Mouse (Mus musculus): Measurements from ENCODE around the gene Emcn. TPM values are rescaled to one million over a fixed set of nuclear protein-coding genes. Genes with fewer than 3 reads are reported as not detected.

Gene Emcn
- polyA plus RNA-seq, 1 experiment = 4.5 TPM

DNA sequence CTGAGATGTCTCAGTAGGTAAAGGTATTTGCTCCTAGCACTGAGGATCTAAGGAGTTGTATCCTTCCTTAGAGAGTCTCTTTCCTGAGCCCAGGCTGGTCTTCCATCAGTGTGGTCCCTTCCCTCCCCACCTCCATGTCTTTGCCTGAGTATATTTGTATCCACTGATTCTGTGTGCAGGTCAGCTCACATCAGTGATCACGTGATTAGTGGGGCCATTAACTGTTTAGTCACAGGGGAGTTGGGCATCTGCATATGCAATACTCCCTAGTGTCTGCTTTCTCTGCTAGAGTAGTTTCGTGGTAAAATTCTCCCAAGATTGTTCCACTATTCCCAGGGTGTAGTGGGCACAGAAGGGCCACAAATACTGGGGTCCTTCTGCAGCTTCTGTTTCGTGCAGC, 28.3 kb upstream of the Emcn start:
- Histone ChIP-seq H3K4me1 (ENCODE audit: control insufficient read depth, insufficient read depth, insufficient read length, low read length) (no peaks in the 10 kb centered on the region), H3K27me3 (ENCODE audit: control insufficient read depth, insufficient read depth, low read length) (no peaks in the 10 kb centered on the region; the same call in 1 of the 2 replicates), H3K27ac (ENCODE audit: insufficient read depth, low read depth, low read length) (no peak overlapping the region), H3K36me3 (ENCODE audit: control insufficient read depth, insufficient read depth, low read length) (no peaks in the 10 kb centered on the region), H3K4me3 (ENCODE audit: low read depth, low read length) (no peak overlapping the region)
- TF ChIP-seq CTCF (IDR thresholded peaks at IDR 0.05; ENCODE audit: extremely low read depth, insufficient read length, insufficient replicate concordance, low read depth, low read length) (no peak), POLR2A (IDR thresholded peaks at IDR 0.05; ENCODE audit: low read depth, low read length) (no peak)
- 73% methylated on average over 3 of the region's 3 CpGs for WGBS

DNA sequence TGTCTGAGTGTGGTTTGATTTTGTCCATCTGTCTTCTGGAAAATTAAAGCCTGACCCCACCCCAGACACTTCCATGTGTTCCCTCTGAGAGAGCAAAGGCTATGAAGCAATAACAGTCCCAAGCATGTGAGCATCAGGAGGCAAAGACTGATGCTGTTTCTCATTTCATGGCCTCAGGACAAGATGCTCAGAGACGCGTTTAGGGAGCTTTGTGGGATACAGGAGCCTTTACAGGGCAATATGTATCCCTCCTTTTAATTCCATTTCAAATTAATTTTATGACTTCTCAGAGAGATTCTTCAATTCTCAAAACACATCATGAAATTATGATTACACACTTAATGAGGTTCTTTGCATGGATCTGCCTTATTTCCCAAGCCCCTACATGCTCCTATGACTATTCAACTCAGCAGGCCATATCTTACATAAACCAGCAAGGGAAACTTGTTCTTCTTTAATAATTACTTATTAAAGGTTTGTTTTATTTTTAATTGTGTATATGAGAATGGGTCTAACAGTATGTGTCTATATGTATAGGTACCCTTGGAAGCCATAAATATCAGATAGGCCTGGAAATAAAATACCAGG, 27.0 kb upstream of the Emcn start:
- Histone ChIP-seq H3K36me3 (ENCODE audit: control insufficient read depth, insufficient read depth, low read length) (no peaks in the 10 kb centered on the region), H3K4me3 (ENCODE audit: low read depth, low read length) (no peak overlapping the region), H3K27me3 (ENCODE audit: control insufficient read depth, insufficient read depth, low read length) (no peaks in the 10 kb centered on the region; the same call in 1 of the 2 replicates), H3K4me1 (ENCODE audit: control insufficient read depth, insufficient read depth, insufficient read length, low read length) (no peaks in the 10 kb centered on the region), H3K27ac (ENCODE audit: insufficient read depth, low read depth, low read length) (no peak overlapping the region)
- no peak for TF ChIP-seq CTCF (IDR thresholded peaks at IDR 0.05; ENCODE audit: extremely low read depth, insufficient read length, insufficient replicate concordance, low read depth, low read length)
- TF ChIP-seq POLR2A (IDR thresholded peaks at IDR 0.05; ENCODE audit: low read depth, low read length) = no peak
- 100% methylated on average over 2 of the region's 2 CpGs for WGBS

DNA sequence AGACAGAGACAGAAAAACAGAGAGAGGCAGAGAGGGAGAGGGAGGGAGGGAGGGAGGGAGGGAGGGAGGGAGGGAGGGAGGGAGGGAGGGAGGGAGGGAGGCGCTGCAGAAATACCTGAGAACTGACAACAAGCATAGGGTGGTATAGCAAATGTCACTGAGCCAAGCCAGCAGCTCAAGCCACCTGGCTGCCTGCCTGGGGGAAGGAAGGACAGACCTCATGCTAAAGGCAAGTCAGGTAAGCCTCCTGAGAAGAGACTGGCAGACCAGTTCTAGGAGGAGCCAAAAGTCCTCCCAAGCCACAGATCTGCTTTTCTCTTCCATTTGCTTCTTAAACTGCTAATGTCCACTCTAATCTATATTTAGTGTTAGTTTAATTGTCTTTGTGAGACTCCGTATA, 22.5 kb upstream of the Emcn start:
- Histone ChIP-seq H3K36me3 (ENCODE audit: control insufficient read depth, insufficient read depth, low read length) (no peaks in the 10 kb centered on the region), H3K27me3 (ENCODE audit: control insufficient read depth, insufficient read depth, low read length) (no peaks in the 10 kb centered on the region; the same call in none of the 2 replicates), H3K4me3 (ENCODE audit: low read depth, low read length) (no peak overlapping the region), H3K27ac (ENCODE audit: insufficient read depth, low read depth, low read length) (no peak overlapping the region), H3K4me1 (ENCODE audit: control insufficient read depth, insufficient read depth, insufficient read length, low read length) (no peaks in the 10 kb centered on the region)
- no peak for TF ChIP-seq CTCF (IDR thresholded peaks at IDR 0.05; ENCODE audit: extremely low read depth, insufficient read length, insufficient replicate concordance, low read depth, low read length)
- TF ChIP-seq POLR2A (IDR thresholded peaks at IDR 0.05; ENCODE audit: low read depth, low read length) = no peak
- WGBS = 75% methylated on average over 2 of the region's 2 CpGs

DNA sequence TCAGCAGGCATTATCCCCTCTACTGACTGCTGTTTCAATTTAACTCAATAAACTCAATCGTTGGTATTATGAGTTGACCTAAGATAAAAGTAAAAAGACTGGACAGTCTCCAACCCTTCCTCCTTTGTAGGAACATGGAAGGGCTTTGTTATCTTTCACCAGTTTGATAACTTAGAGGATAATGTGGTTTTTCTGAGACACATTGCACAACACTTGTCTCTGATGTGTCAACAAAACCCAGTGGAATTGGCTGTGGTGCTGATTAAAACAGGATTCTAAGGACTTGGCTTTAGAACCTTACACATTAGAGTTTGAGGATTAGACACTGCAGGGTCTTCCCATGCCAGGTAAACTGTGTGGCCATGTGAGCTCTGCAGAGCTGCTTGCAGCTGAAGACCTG, 20.9 kb upstream of the Emcn start:
- H3K27me3 ChIP-seq (ENCODE audit: control insufficient read depth, insufficient read depth, low read length) = no peaks in the 10 kb centered on the region; the same call in none of the 2 replicates

DNA sequence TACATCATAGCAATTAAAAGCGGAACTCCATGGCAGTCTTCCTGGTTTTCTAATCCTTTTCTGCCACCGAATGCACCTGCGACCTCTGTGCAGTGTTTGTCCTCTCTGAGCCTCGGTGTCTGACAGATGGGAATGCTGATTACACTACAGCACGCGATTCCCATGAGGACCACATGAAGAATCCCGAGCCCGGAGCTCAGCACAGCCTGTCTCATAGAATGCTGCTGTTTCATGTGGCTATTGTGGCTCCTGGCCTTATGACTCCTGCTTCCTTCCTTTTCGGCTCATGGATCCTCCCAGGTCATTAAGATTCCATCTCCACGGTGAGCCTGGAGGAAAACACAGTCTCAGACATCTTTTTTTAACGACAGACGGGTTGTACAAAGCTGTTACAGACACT, 18.6 kb upstream of the Emcn start:
- H3K4me3 ChIP-seq (ENCODE audit: low read depth, low read length) = no peak overlapping the region
- 70% methylated on average over 12 of the region's 12 CpGs for WGBS
- no peaks in the 10 kb centered on the region for H3K4me1 ChIP-seq (ENCODE audit: control insufficient read depth, insufficient read depth, insufficient read length, low read length)
- no peak for TF ChIP-seq CTCF (IDR thresholded peaks at IDR 0.05; ENCODE audit: extremely low read depth, insufficient read length, insufficient replicate concordance, low read depth, low read length)
- no peak for TF ChIP-seq POLR2A (IDR thresholded peaks at IDR 0.05; ENCODE audit: low read depth, low read length)
- no peaks in the 10 kb centered on the region for H3K36me3 ChIP-seq (ENCODE audit: control insufficient read depth, insufficient read depth, low read length)
- no peak overlapping the region for H3K27ac ChIP-seq (ENCODE audit: insufficient read depth, low read depth, low read length)
- H3K27me3 ChIP-seq (ENCODE audit: control insufficient read depth, insufficient read depth, low read length) = no peaks in the 10 kb centered on the region; the same call in 1 of the 2 replicates

More for the DNA sequence above, 20.9 kb upstream of the Emcn start:
- WGBS = 21% methylated on average over 1 of the region's 1 CpGs
- H3K4me3 ChIP-seq (ENCODE audit: low read depth, low read length) = no peak overlapping the region
- no peaks in the 10 kb centered on the region for H3K4me1 ChIP-seq (ENCODE audit: control insufficient read depth, insufficient read depth, insufficient read length, low read length)
- TF ChIP-seq POLR2A (IDR thresholded peaks at IDR 0.05; ENCODE audit: low read depth, low read length) (no peak), CTCF (IDR thresholded peaks at IDR 0.05; ENCODE audit: extremely low read depth, insufficient read length, insufficient replicate concordance, low read depth, low read length) (no peak)
- H3K27ac ChIP-seq (ENCODE audit: insufficient read depth, low read depth, low read length) = no peak overlapping the region
- no peaks in the 10 kb centered on the region for H3K36me3 ChIP-seq (ENCODE audit: control insufficient read depth, insufficient read depth, low read length)

DNA sequence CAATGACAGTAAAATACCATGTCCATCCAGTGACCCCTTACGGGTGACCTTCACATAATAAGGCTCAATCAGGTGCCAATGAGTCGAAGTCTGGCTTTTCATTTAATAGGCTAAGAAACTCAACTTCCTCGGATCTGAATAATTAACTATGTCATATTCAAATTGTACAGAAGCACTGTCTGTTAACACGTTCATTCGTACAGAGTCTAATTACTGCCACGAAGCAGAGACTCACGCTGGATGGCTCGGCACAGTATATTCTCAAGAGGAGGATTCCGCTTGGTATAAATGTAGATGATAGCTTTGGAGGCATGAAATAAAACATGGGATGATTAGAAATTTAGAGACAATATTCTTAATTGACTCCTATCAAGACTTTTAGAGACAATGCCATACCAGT, 11.0 kb upstream of the Emcn start:
- Histone ChIP-seq H3K27ac (ENCODE audit: insufficient read depth, low read depth, low read length) (no peak overlapping the region), H3K27me3 (ENCODE audit: control insufficient read depth, insufficient read depth, low read length) (no peaks in the 10 kb centered on the region), H3K4me3 (ENCODE audit: low read depth, low read length) (no peak overlapping the region), H3K36me3 (ENCODE audit: control insufficient read depth, insufficient read depth, low read length) (no peaks in the 10 kb centered on the region), H3K4me1 (ENCODE audit: control insufficient read depth, insufficient read depth, insufficient read length, low read length) (no peaks in the 10 kb centered on the region)
- WGBS = 88% methylated on average over 9 of the region's 9 CpGs
- TF ChIP-seq CTCF (IDR thresholded peaks at IDR 0.05; ENCODE audit: extremely low read depth, insufficient read length, insufficient replicate concordance, low read depth, low read length) (no peak), POLR2A (IDR thresholded peaks at IDR 0.05; ENCODE audit: low read depth, low read length) (no peak)

DNA sequence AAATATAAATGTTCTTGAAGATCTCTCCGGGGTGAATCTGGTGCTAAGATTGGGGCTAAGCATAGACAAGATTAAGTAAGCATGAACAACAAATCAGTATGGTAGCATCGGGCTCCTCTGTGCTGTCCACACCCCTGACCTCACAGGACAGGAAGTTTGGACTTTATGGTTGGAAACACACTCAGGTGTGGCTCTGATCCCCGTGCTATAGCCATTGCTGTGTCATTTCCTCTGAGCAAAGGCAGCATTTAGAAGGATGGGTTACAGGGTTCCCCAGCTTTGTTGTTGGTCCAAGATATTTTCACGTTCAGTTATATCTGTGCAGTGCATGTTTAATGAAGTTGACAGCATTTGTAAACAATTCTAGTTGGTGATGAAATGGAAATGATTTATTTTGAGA, 9.9 kb upstream of the Emcn start:
- H3K4me3 ChIP-seq (ENCODE audit: low read depth, low read length) = no peak overlapping the region
- H3K4me1 ChIP-seq (ENCODE audit: control insufficient read depth, insufficient read depth, insufficient read length, low read length) = no peaks in the 10 kb centered on the region
- 45% methylated on average over 4 of the region's 4 CpGs for WGBS
- no peak overlapping the region for H3K27ac ChIP-seq (ENCODE audit: insufficient read depth, low read depth, low read length)
- H3K36me3 ChIP-seq (ENCODE audit: control insufficient read depth, insufficient read depth, low read length) = no peaks in the 10 kb centered on the region
- no peak for TF ChIP-seq POLR2A (IDR thresholded peaks at IDR 0.05; ENCODE audit: low read depth, low read length)
- TF ChIP-seq CTCF (IDR thresholded peaks at IDR 0.05; ENCODE audit: extremely low read depth, insufficient read length, insufficient replicate concordance, low read depth, low read length) = no peak
- no peaks in the 10 kb centered on the region for H3K27me3 ChIP-seq (ENCODE audit: control insufficient read depth, insufficient read depth, low read length)

All from small intestine, adult 2 months (tissue).